Comparison of ENCODE assay signal across 7 mouse cellular contexts in the genomic region with DNA sequence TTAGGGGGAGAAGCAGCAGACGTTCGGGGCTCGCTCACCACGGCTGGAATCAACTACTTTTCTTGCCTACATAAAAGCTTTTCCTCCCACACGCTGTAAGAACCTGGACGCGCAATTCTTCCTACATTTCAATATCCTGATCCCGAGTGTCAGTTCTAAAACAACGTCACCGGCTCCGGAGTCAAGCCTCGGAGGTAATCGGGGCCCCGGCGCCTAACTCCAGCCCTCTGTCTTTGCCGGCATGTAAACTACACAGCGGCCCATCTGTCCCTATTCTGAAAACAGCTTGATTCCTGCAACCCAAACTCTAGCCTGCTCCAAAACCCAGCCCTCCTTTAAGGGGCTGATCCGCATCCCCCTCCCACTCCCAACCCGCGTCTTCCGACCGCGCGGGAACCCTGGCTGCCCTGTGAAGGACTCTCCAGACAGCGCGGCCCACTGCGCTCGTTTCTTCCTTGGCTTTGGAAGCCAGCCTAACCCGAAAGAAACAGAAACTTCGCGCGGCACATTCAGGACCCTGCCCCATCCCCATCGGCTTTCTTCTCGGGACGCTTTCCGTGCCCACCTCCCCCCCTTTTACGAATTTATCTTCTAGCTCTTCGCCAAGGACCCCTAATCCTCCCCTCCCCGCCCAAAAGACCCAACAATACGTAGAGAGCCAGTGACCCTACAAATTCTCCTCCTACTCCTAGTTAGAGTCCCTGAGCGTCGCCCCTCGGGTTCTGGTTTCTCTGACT. TPM values are rescaled to one million over a fixed set of nuclear protein-coding genes. Genes with fewer than 3 reads are reported as not detected.
A peak's percentile ranks its signal among the peaks of the same experiment; 100 is the strongest.
DNase-seq lines count a peak whose midpoint lies in the region; ATAC-seq lines count a peak whose summit lies in the region.

No protein-coding gene starts in this region.

- peak overlapping the region; percentile 92 for H3K9ac ChIP-seq in heart, embryonic 12.5 days
- peak overlapping the region; percentile 85 for H3K9ac ChIP-seq in stomach, embryonic 14.5 days (replicated peaks; ENCODE audit: low read depth, low read length)

- H3K27ac ChIP-seq in heart, embryonic 12.5 days (ENCODE audit: poor library complexity, severe bottlenecking), result peak overlapping the region; percentile 97
- peak overlapping the region; percentile 98 for H3K27ac ChIP-seq in stomach, embryonic 14.5 days (ENCODE audit: low read length)

- peak overlapping the region; percentile 69 for H3K4me3 ChIP-seq in heart, embryonic 12.5 days
- H3K4me3 ChIP-seq in stomach, embryonic 14.5 days (ENCODE audit: low read depth, low read length), result peak overlapping the region; percentile 72

- H3K4me1 ChIP-seq in heart, embryonic 12.5 days (replicated peaks), result peaks cover 28% of the 10 kb centered on the region
- H3K4me1 ChIP-seq in stomach, embryonic 14.5 days (ENCODE audit: control insufficient read depth, insufficient read depth, low read length), result peaks cover 29% of the 10 kb centered on the region

- H3K9me3 ChIP-seq in heart, embryonic 12.5 days (replicated peaks), result no peaks in the 10 kb centered on the region
- no peaks in the 10 kb centered on the region for H3K9me3 ChIP-seq in stomach, embryonic 14.5 days (ENCODE audit: control insufficient read depth, low read depth, low read length)

- H3K36me3 ChIP-seq in heart, embryonic 12.5 days, result no peaks in the 10 kb centered on the region
- H3K36me3 ChIP-seq in stomach, embryonic 14.5 days (ENCODE audit: control insufficient read depth, insufficient read depth, low read length), result no peaks in the 10 kb centered on the region

- ATAC-seq in heart, embryonic 12.5 days (ENCODE audit: insufficient number of reproducible peaks, low FRiP score), result peak; percentile 26; the same call in 1 of the 2 replicates
- 0 out of 2 replicates have a peak, but pooled peaks have one; percentile 8 for ATAC-seq in stomach, embryonic 14.5 days (ENCODE audit: insufficient number of reproducible peaks, insufficient read depth, low FRiP score, low read depth)

- H3K4me2 ChIP-seq in heart, embryonic 12.5 days, result peak overlapping the region; percentile 93
- H3K4me2 ChIP-seq in stomach, embryonic 14.5 days (replicated peaks; ENCODE audit: low read depth, low read length), result peak overlapping the region; percentile 56

- no peaks in the 10 kb centered on the region; the same call in 1 of the 2 replicates for H3K27me3 ChIP-seq in heart, embryonic 12.5 days (replicated peaks)
- no peaks in the 10 kb centered on the region for H3K27me3 ChIP-seq in stomach, embryonic 14.5 days (ENCODE audit: control insufficient read depth, insufficient read depth, low read length)

- under 1% methylated on average over 43 of the region's 43 CpGs for WGBS in heart, embryonic 12.5 days
- WGBS in stomach, embryonic 14.5 days, result under 1% methylated on average over 43 of the region's 43 CpGs

- DNase-seq in 3134 (ENCODE audit: extremely low read depth, insufficient read length, low spot score), result peak; percentile 51
- DNase-seq in B cell, adult 2 months, result peak; percentile 2 to 14
- DNase-seq in cerebellum, postnatal 10 days, result peak; percentile 65 to 67
- DNase-seq in kidney, postnatal 25 days, result peak; percentile 39 to 58
- peak; percentile 44 to 60 for DNase-seq in lung, postnatal 4 days

RNA-seq across cellular contexts. Expression of a gene that starts 1.4 kb away (rescaled TPM):
- polyA plus RNA-seq in heart, embryonic 12.5 days (2016; fragmentation: Nextera tagmentation; extraction: Ambion mirVana), result 8.2 and 8.8 TPM in 2 replicates
- polyA plus RNA-seq in stomach, embryonic 14.5 days (2014; fragmentation: Nextera tagmentation; extraction: Ambion mirVana), result 6.1 and 7.5 TPM in 2 replicates

Comparison
In these comparisons a context has a peak if more than half of its experiments do, and no peak if none do; other contexts are left out.
1. Peak in every context shown above with its lines: DNase-seq, ATAC-seq, H3K4me3 ChIP-seq and H3K27ac ChIP-seq.
2. DNase-seq: peak in every context shown above with its lines; median percentile 66 in cerebellum, postnatal 10 days; 52 in lung, postnatal 4 days; 51 in 3134; 48 in kidney, postnatal 25 days; 8 in B cell, adult 2 months.